Mouse (Mus musculus) naive thymus-derived CD4-positive, alpha-beta T cell, adult 5 months (primary cell): Measurements from ENCODE around the gene Zfp566. TPM values are rescaled to one million over a fixed set of nuclear protein-coding genes. Genes with fewer than 3 reads are reported as not detected.

Experiments
- polyA plus RNA-seq: library from polyadenylated mRNA; unstranded; fragments of 100-300 nt; shearing (Covaris generic); gene quantifications from one replicate; pipeline ENCODE4 v1.2.1, GENCODE M21; 2017

Gene Zfp566
- 7.2 TPM for polyA plus RNA-seq

GRCm38 (mm10) chr7:30090092-30090969 lies at the start of gene Zfp566, which contains the start of gene Gm26920:
Gene Zfp566, minus strand, starts transcription at chr7:30090527.
Gene Gm26920, minus strand, starts transcription at chr7:30090410.

GRCm38 (mm10) chr7:30121308-30122187 lies 31.2 kb upstream of the Zfp566 start, which contains the start of gene Zfp382:
Gene Zfp382, plus strand, starts transcription at chr7:30121942.

DNA sequence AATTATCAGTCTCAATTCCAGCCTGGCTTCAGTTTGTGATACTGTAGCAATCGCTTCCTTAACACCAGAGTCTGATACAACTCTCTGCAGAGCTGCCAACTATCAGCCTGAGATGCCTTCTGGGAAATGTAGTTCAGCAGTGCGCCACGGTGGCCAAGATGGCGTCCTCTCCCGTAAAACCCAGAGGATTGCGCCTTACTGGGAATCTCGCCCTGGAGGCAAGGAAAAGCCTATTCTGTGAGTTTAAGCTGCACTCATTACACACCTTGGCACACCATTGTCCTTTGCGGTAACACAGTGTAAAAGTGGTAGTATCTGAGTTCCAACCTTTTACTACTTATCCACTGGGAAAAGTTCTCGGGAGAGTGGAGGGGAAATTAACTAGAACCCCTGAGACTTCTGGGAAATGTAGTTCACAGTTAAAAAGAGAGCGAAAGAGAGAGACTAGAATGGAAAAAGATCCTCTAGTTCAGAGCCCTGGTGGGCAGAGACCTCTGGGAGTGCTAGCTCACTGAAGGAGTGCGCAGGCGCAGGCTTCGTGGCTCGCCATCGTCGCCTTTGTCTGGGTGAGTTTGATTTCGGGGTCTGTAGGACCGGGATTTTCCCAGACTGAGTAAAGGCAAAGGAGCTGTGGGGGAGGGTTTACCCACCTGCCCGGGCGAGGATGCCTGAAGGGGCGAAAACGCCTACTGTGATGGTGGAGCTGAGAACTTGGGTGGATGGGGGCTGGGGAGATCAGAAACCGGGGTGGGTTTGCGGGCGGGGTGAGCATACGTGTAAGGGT lies 4.5 kb upstream of the Zfp566 start, which contains the start of gene Zfp260:
Zfp260 (plus strand) TSS at position 132 of the 784 bp plus-strand sequence.

DNA sequence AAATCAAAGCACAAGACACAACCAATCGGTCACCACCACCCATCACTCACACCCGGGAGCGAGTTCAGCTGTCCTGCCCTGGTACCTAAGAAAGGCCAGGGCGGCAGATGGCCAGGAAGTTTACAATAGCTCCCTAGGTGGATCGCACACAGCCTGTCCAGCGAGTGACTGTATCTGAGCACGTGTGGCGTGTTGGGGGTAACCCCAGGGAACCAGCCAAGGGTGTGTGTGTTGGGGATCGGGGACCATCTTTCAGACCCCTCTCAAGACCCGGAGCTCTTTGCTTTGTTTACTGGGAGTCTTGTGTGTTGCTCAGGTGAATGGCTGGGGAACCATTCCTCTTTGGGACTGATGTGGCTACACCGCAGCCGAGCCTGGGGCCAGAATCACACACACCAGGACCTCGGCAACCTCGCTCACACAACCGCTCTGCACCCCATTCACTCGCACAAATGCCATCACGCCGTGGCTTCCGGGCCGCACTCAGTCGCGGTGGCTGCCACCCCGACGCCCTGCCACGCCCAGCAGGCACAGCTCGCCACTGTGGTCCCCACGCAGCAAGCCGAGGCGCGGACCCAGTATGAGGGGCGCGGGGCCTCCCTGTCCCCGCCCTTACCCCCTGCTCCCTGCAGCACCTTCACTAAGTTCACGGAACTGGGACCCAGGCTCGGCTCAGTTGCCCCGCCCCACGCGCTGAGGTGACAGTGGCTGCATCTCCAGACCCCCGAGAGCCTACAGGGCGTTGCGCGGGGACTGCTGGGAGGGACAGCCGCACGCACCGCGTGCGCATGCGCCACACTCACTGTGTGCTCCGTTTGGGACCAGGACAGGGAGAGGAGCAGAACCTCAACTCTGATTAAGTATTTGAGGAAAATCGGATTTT lies 17.9 kb downstream of the Zfp566 start, which contains the start of gene Zfp82:
Zfp82 (minus strand) TSS at position 755 of the 883 bp plus-strand sequence.

DNA sequence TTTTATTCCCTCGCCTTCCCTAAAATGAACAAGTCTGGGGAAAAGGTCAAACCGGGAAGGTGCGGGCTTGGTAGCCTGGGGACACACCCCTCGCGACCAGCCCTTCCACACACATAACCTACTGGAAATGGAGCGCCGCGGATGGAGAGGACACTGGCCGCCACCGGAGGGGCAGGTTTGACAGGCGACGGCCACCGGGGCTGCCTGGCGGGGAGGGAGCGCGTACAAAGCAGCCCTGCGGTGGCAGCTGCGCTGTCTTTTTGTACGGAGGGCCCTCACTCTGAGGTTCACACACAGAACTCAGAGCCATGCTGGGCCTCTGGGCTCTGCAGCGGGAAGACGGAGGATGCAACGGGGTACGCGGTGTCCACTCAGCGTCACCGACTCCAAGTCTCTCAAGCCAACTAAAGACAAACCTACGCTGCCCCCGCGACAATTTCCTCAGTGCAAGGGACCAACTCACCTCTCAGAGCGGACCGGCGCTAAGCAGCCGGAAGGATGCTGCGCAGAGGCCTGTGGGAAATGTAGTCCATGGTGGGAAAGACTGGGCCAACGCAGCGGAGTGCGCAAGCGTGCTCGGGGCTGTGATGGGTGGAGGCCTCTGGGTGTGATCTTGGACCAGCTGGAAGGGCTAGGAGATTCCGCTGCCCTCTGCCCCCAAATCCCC lies 39.3 kb downstream of the Zfp566 start, which contains the start of gene Zfp14:
Zfp14 (minus strand) TSS at position 499 of the 667 bp plus-strand sequence.

Other genes with a start within 250 kb of the Zfp566 start
- 4.3 TPM for gene Zfp940, start 236.9 kb downstream of the Zfp566 start, polyA plus RNA-seq
- 12.1 TPM for gene Zfp420, start 230.5 kb downstream of the Zfp566 start, polyA plus RNA-seq
- 2.4 TPM for gene Zfp27, start 184.0 kb downstream of the Zfp566 start, polyA plus RNA-seq
- 1.00 TPM for gene Zfp383, start 182.3 kb downstream of the Zfp566 start, polyA plus RNA-seq
- 6.7 TPM for gene Zfp74, start 136.4 kb downstream of the Zfp566 start, polyA plus RNA-seq
- gene Zfp568, start 106.6 kb downstream of the Zfp566 start, polyA plus RNA-seq: 8.8 TPM
- gene Zfp14, start 39.1 kb downstream of the Zfp566 start, polyA plus RNA-seq: 2.0 TPM
- gene Zfp82, start 17.6 kb downstream of the Zfp566 start, polyA plus RNA-seq: 7.3 TPM
- gene Gm26920, start 117 bp downstream of the Zfp566 start, polyA plus RNA-seq: not detected
- gene Zfp260, start 4.2 kb upstream of the Zfp566 start, polyA plus RNA-seq: 54.9 TPM
- 9.6 TPM for gene Zfp382, start 31.4 kb upstream of the Zfp566 start, polyA plus RNA-seq
- 49.7 TPM for gene Zfp146, start 79.2 kb upstream of the Zfp566 start, polyA plus RNA-seq
- gene Cox7a1, start 93.6 kb upstream of the Zfp566 start, polyA plus RNA-seq: not detected
- gene Capns1, start 108.3 kb upstream of the Zfp566 start, polyA plus RNA-seq: 52.2 TPM
- 27.8 TPM for gene Polr2i, start 141.4 kb upstream of the Zfp566 start, polyA plus RNA-seq
- gene Tbcb, start 141.7 kb upstream of the Zfp566 start, polyA plus RNA-seq: 34.7 TPM
- not detected for gene Ovol3, start 145.2 kb upstream of the Zfp566 start, polyA plus RNA-seq
- 1.0 TPM for gene Thap8, start 189.6 kb upstream of the Zfp566 start, polyA plus RNA-seq
- gene Wdr62, start 189.9 kb upstream of the Zfp566 start, polyA plus RNA-seq: 5.2 TPM
- gene Clip3, start 201.2 kb upstream of the Zfp566 start, polyA plus RNA-seq: not detected
- 92.8 TPM for gene Alkbh6, start 218.2 kb upstream of the Zfp566 start, polyA plus RNA-seq
- 6.1 TPM for gene Syne4, start 224.3 kb upstream of the Zfp566 start, polyA plus RNA-seq
- gene E130208F15Rik, start 231.2 kb upstream of the Zfp566 start, polyA plus RNA-seq: not detected
- gene Sdhaf1, start 233.4 kb upstream of the Zfp566 start, polyA plus RNA-seq: 24.2 TPM